Mouse (Mus musculus): ENCODE data around the gene Krt34.

- TF ChIP-seq CTCF (IDR thresholded peaks at IDR 0.05; ENCODE audit: insufficient read depth, low read depth, low read length) (no peak), POLR2A (IDR thresholded peaks at IDR 0.05; ENCODE audit: insufficient read depth, low read depth, low read length) (no peak)
Measured at GRCm38 (mm10) chr11:99988530-99988929, 52.8 kb downstream of the Krt34 start.
